Mouse (Mus musculus) C2C12 (cell line): ENCODE data around the gene Ccdc159. TPM values are rescaled to one million over a fixed set of nuclear protein-coding genes. Genes with fewer than 3 reads are reported as not detected.
A peak's percentile ranks its signal among the peaks of the same experiment; 100 is the strongest.

ENCODE experiments used
- H3K27me3 ChIP-seq: one replicate; pipeline ENCODE4 v1.6.1; 2011; ENCODE audit not compliant: control insufficient read depth, insufficient read depth, insufficient read length
- H3K36me3 ChIP-seq: one replicate; pipeline ENCODE4 v1.6.1; 2011; ENCODE audit not compliant: control insufficient read depth, insufficient read depth
- H3K4me3 ChIP-seq: one replicate; pipeline ENCODE4 v1.5.1; 2011; ENCODE audit warnings: mild to moderate bottlenecking, control low read depth; ENCODE audit not compliant: poor library complexity, insufficient read depth, severe bottlenecking
- H3K79me2 ChIP-seq: one replicate; pipeline ENCODE4 v1.6.1; 2011; ENCODE audit not compliant: control insufficient read depth, insufficient read depth
- H3K79me3 ChIP-seq: one replicate; pipeline ENCODE4 v1.6.1; 2011; ENCODE audit warnings: low read depth, control low read depth
- H3ac ChIP-seq: one replicate; pipeline ENCODE3; 2011; ENCODE audit warnings: low read depth; ENCODE audit not compliant: control insufficient read depth, insufficient read length
- CEBPB ChIP-seq: IDR thresholded peaks from one replicate; pipeline ENCODE4 v1.6.1; 2011; ENCODE audit warnings: low read depth, mild to moderate bottlenecking, control low read depth, moderate library complexity
- CTCF ChIP-seq: IDR thresholded peaks from one replicate; pipeline ENCODE4 v1.5.1; 2011; ENCODE audit not compliant: control insufficient read depth, insufficient read depth, insufficient read length
- FOSL1 ChIP-seq: IDR thresholded peaks from one replicate; pipeline ENCODE4 v1.8.0; 2011; ENCODE audit warnings: mild to moderate bottlenecking, low read length; ENCODE audit not compliant: poor library complexity, insufficient read depth, severe bottlenecking
- MAX ChIP-seq: IDR thresholded peaks from one replicate; pipeline ENCODE4 v1.6.1; 2011; ENCODE audit warnings: mild to moderate bottlenecking, control low read depth
- MYOD1 ChIP-seq: IDR thresholded peaks from one replicate; pipeline ENCODE4 v1.6.1; 2011; ENCODE audit warnings: low read depth; ENCODE audit not compliant: control insufficient read depth, insufficient read length
- MYOG ChIP-seq: IDR thresholded peaks from one replicate; pipeline ENCODE4 v1.6.1; 2011; ENCODE audit not compliant: control insufficient read depth, insufficient read length; ENCODE audit errors: extremely low read depth
- USF1 ChIP-seq: IDR thresholded peaks from one replicate; pipeline ENCODE4 v1.6.1; 2011; ENCODE audit warnings: low read depth, mild to moderate bottlenecking, control low read depth, moderate library complexity
- polyA plus RNA-seq: library from polyadenylated mRNA; unstranded; fragments of >200 nt; fragmentation: generic; extraction: Trizol; gene quantifications from one replicate; pipeline ENCODE4 v1.2.1, GENCODE M21; 2012; ENCODE audit warnings: missing spikeins

Ccdc159 gene
- polyA plus RNA-seq, 1 experiment: 1.1 TPM

GRCm38 (mm10) chr9:21932006-21932405, 4.7 kb downstream of the Ccdc159 start:
- no peak for TF ChIP-seq USF1
- TF ChIP-seq MAX: no peak
- no peak for TF ChIP-seq MYOD1
- no peak for TF ChIP-seq FOSL1
- no peak for TF ChIP-seq MYOG
- no peak for TF ChIP-seq CEBPB
- no peak for TF ChIP-seq CTCF
- Histone ChIP-seq H3ac (no peak overlapping the region), H3K36me3 (no peaks in the 10 kb centered on the region), H3K79me2 (no peaks in the 10 kb centered on the region), H3K79me3 (no peaks in the 10 kb centered on the region), H3K27me3 (no peaks in the 10 kb centered on the region), H3K4me3 (no peak overlapping the region)

- no peaks in the 10 kb centered on the region for H3K36me3 ChIP-seq
- no peaks in the 10 kb centered on the region for H3K27me3 ChIP-seq
- no peaks in the 10 kb centered on the region for H3K79me3 ChIP-seq
- H3ac ChIP-seq: no peak overlapping the region
- no peaks in the 10 kb centered on the region for H3K79me2 ChIP-seq
- H3K4me3 ChIP-seq: no peak overlapping the region
- TF ChIP-seq FOSL1: no peak
- no peak for TF ChIP-seq MYOG
- TF ChIP-seq CTCF: no peak
- TF ChIP-seq MYOD1: no peak
- TF ChIP-seq MAX: no peak
- no peak for TF ChIP-seq USF1
These were observed 5.3 kb downstream of the Ccdc159 start for GRCm38 (mm10) chr9:21932445-21933137.

GRCm38 (mm10) chr9:21934021-21934420, 6.8 kb downstream of the Ccdc159 start:
- Histone ChIP-seq H3K4me3 (no peak overlapping the region), H3K27me3 (no peaks in the 10 kb centered on the region), H3K79me3 (no peaks in the 10 kb centered on the region), H3K79me2 (no peaks in the 10 kb centered on the region), H3K36me3 (no peaks in the 10 kb centered on the region), H3ac (no peak overlapping the region)
- TF ChIP-seq CTCF (no peak), MYOD1 (no peak), CEBPB (no peak), FOSL1 (no peak), USF1 (no peak), MAX (no peak), MYOG (no peak)

GRCm38 (mm10) chr9:21935466-21936131, 8.3 kb downstream of the Ccdc159 start:
- no peaks in the 10 kb centered on the region for H3K79me3 ChIP-seq
- TF ChIP-seq USF1 (no peak), MYOD1 (no peak), MYOG (no peak), FOSL1 (no peak), MAX (no peak), CTCF (no peak), CEBPB (no peak)
- H3ac ChIP-seq: no peak overlapping the region
- H3K79me2 ChIP-seq: no peaks in the 10 kb centered on the region
- H3K4me3 ChIP-seq: no peak overlapping the region
- no peaks in the 10 kb centered on the region for H3K36me3 ChIP-seq
- H3K27me3 ChIP-seq: no peaks in the 10 kb centered on the region

GRCm38 (mm10) chr9:21936692-21937570, 9.7 kb downstream of the Ccdc159 start, which contains the start of gene Plppr2:
Gene Plppr2, plus strand, starts transcription at chr9:21937033.
- peak within 1 kb of the TSS; percentile 28 for H3K4me3 ChIP-seq
- no peaks in the 10 kb centered on the region for H3K36me3 ChIP-seq
- H3K79me3 ChIP-seq: no peaks in the 10 kb centered on the region
- H3K79me2 ChIP-seq: no peaks in the 10 kb centered on the region
- no peak for TF ChIP-seq CEBPB
- TF ChIP-seq MYOD1: no peak
- TF ChIP-seq MYOG: no peak
- no peak for TF ChIP-seq FOSL1
- TF ChIP-seq MAX: no peak
- no peak for TF ChIP-seq USF1
- no peak for TF ChIP-seq CTCF
- H3ac ChIP-seq: peak within 1 kb of the TSS; percentile 47
- H3K27me3 ChIP-seq: no peaks in the 10 kb centered on the region
